Mouse (Mus musculus) bone marrow macrophage, adult 2 months (primary cell): ENCODE results near the gene Golga2.

Experiments used
- CTCF ChIP-seq: IDR thresholded peaks from 2 replicates; pipeline ENCODE4 v1.5.1; 2012; ENCODE audit warnings: low read depth, mild to moderate bottlenecking, low read length, moderate library complexity
- POLR2A ChIP-seq: IDR thresholded peaks from 2 replicates; pipeline ENCODE4 v1.6.1; 2012; ENCODE audit warnings: mild to moderate bottlenecking, low read depth, low read length, borderline replicate concordance

- TF ChIP-seq CTCF (no peak), POLR2A (no peak)
These were observed 42.3 kb downstream of the Golga2 start for GRCm38 (mm10) chr2:32329531-32329930.
